Mouse (Mus musculus): ENCODE results near the gene Mrpl36. TPM values are rescaled to one million over a fixed set of nuclear protein-coding genes. Genes with fewer than 3 reads are reported as not detected.

Mrpl36 gene
- polyA plus RNA-seq, 1 experiment: 79.8 TPM

DNA sequence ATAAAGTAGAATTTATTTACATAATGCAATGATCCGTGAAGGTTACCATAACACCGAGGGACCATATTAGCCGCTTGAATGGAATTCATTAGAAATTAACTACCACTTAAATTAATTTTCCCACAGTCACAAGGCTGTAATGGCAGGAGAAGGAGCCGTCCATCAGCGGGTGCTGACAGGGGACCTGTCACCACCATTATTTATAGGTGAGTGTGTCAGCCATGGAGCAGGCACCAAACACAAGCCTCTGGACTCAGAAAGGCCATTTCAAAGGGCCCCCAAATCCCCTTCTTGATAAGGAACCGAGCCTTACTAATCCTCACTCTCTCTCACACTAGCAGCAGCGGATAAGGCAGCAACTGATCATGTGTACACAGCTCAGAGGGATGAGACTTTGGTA is 8.4 kb downstream of the Mrpl36 start:
- Histone ChIP-seq H3ac (ENCODE audit: control insufficient read depth, insufficient read length) (no peak overlapping the region), H3K27me3 (ENCODE audit: control insufficient read depth, insufficient read depth, insufficient read length) (peaks cover 4% of the 10 kb centered on the region), H3K79me2 (ENCODE audit: control insufficient read depth, insufficient read depth) (no peaks in the 10 kb centered on the region), H3K4me2 (ENCODE audit: low read depth) (no peak overlapping the region), H3K4me3 (no peak overlapping the region), H3K36me3 (ENCODE audit: control insufficient read depth, insufficient read depth) (no peaks in the 10 kb centered on the region)
- TF ChIP-seq TCF3 (IDR thresholded peaks at IDR 0.05; ENCODE audit: insufficient read length, low read depth) (no peak), MYOD1 (IDR thresholded peaks at IDR 0.05; ENCODE audit: control insufficient read depth in 1 of 3, insufficient read length in 2 of 3, low read depth in 2 of 3) (no peak), SRF (IDR thresholded peaks at IDR 0.05; ENCODE audit: control insufficient read depth, insufficient read length, low read depth) (no peak), MYOG (IDR thresholded peaks at IDR 0.05; ENCODE audit: control insufficient read depth in 1 of 3, insufficient read depth in 1 of 3, insufficient read length in 2 of 3, low read depth in 2 of 3) (no peak), REST (IDR thresholded peaks at IDR 0.05; ENCODE audit: insufficient read depth, insufficient read length) (no peak), USF1 (IDR thresholded peaks at IDR 0.05; ENCODE audit: low read depth) (no peak), POLR2AphosphoS2 (IDR thresholded peaks at IDR 0.05; ENCODE audit: insufficient read length, low read depth) (no peak), CEBPB (IDR thresholded peaks at IDR 0.05; ENCODE audit: insufficient read depth, poor library complexity, severe bottlenecking) (no peak), E2F4 (IDR thresholded peaks at IDR 0.05; ENCODE audit: insufficient read depth) (no peak), MAX (IDR thresholded peaks at IDR 0.05; ENCODE audit: low read depth) (no peak), POLR2A (IDR thresholded peaks at IDR 0.05; ENCODE audit: insufficient read length, low read depth) (no peak)

DNA sequence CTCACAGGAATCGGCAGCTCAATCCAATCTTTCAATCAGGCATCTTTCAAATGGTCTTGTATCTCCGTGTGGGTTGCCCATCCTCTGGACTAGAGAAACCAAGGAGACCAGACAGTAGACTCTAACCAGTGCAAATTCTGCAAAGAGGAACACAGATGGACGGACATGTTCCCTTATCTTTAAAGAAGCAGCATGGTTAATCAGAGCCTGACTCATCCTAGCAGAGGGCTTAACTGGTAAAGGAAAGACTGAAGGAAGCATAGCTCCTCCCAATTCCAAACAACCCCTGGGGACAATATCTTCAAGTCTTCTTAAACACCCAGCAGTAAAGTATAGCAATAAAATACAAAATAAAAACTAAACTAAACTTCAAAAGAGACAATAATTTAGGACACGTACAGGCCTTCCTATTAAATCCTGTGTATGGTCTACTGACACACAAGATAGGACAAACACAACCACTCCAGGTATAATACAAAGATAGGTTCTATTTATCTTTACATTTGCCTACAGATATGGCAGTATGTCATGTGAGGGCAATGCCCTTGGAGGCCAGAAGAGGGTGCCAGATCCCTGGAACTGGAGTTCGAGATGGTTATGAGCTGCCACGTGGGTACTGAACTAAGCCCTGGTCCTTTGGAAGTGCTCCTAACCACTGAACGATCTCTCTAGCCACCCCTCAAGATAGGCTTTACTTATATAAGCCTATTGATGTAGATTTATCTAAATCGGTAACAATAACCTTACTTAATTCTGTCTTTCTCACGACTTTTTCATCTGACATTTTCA is 17.0 kb downstream of the Mrpl36 start:
- TF ChIP-seq E2F4 (IDR thresholded peaks at IDR 0.05; ENCODE audit: insufficient read depth) (no peak), SRF (IDR thresholded peaks at IDR 0.05; ENCODE audit: control insufficient read depth, insufficient read length, low read depth) (no peak), TCF12 (IDR thresholded peaks at IDR 0.05; ENCODE audit: insufficient read depth, poor library complexity, severe bottlenecking) (no peak), MYOD1 (IDR thresholded peaks at IDR 0.05; ENCODE audit: control insufficient read depth in 1 of 3, insufficient read length in 2 of 3, low read depth in 2 of 3) (no peak), POLR2A (IDR thresholded peaks at IDR 0.05; ENCODE audit: insufficient read length, low read depth) (no peak), REST (IDR thresholded peaks at IDR 0.05; ENCODE audit: insufficient read depth, insufficient read length) (no peak), TCF3 (IDR thresholded peaks at IDR 0.05; ENCODE audit: insufficient read length, low read depth) (no peak), POLR2AphosphoS2 (IDR thresholded peaks at IDR 0.05; ENCODE audit: insufficient read length, low read depth) (no peak), USF1 (IDR thresholded peaks at IDR 0.05; ENCODE audit: low read depth) (no peak), CEBPB (IDR thresholded peaks at IDR 0.05; ENCODE audit: insufficient read depth, poor library complexity, severe bottlenecking) (no peak), MAX (IDR thresholded peaks at IDR 0.05; ENCODE audit: low read depth) (no peak), MYOG (IDR thresholded peaks at IDR 0.05; ENCODE audit: control insufficient read depth in 1 of 3, insufficient read depth in 1 of 3, insufficient read length in 2 of 3, low read depth in 2 of 3) (no peak)
- Histone ChIP-seq H3K36me3 (ENCODE audit: control insufficient read depth, insufficient read depth) (no peaks in the 10 kb centered on the region), H3ac (ENCODE audit: control insufficient read depth, insufficient read length) (no peak overlapping the region), H3K4me2 (ENCODE audit: low read depth) (no peak overlapping the region), H3K27me3 (ENCODE audit: control insufficient read depth, insufficient read depth, insufficient read length) (peaks cover 2% of the 10 kb centered on the region), H3K4me3 (no peak overlapping the region), H3K79me2 (ENCODE audit: control insufficient read depth, insufficient read depth) (no peaks in the 10 kb centered on the region)

DNA sequence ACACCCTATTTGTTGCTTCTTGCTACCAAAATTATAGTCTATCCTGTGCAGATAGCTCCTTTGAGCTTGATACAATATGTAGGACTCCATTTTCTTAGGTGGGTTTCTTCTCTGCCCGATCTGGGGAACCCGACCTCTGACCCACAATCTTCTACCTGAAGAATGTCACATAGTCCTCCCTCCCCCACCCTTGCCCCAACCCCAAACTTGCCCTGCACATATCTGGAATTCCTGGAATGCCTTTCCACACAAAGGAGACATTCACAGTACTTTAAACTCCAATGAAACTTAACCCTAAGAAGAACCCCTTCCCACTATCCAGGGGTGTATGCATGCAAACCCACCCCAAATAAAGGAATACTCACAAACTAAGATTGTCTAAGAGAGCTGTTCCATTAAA is 17.8 kb downstream of the Mrpl36 start:
- Histone ChIP-seq H3ac (ENCODE audit: control insufficient read depth, insufficient read length) (no peak overlapping the region), H3K36me3 (ENCODE audit: control insufficient read depth, insufficient read depth) (no peaks in the 10 kb centered on the region), H3K27me3 (ENCODE audit: control insufficient read depth, insufficient read depth, insufficient read length) (no peaks in the 10 kb centered on the region), H3K79me2 (ENCODE audit: control insufficient read depth, insufficient read depth) (no peaks in the 10 kb centered on the region), H3K4me2 (ENCODE audit: low read depth) (no peak overlapping the region), H3K4me3 (no peak overlapping the region)
- TF ChIP-seq CEBPB (IDR thresholded peaks at IDR 0.05; ENCODE audit: insufficient read depth, poor library complexity, severe bottlenecking): no peak
- no peak for TF ChIP-seq SRF (IDR thresholded peaks at IDR 0.05; ENCODE audit: control insufficient read depth, insufficient read length, low read depth)
- no peak for TF ChIP-seq USF1 (IDR thresholded peaks at IDR 0.05; ENCODE audit: low read depth)
- no peak for TF ChIP-seq MYOD1 (IDR thresholded peaks at IDR 0.05; ENCODE audit: control insufficient read depth in 1 of 3, insufficient read length in 2 of 3, low read depth in 2 of 3)
- no peak for TF ChIP-seq E2F4 (IDR thresholded peaks at IDR 0.05; ENCODE audit: insufficient read depth)
- TF ChIP-seq MYOG (IDR thresholded peaks at IDR 0.05; ENCODE audit: control insufficient read depth in 1 of 3, insufficient read depth in 1 of 3, insufficient read length in 2 of 3, low read depth in 2 of 3): no peak
- TF ChIP-seq TCF3 (IDR thresholded peaks at IDR 0.05; ENCODE audit: insufficient read length, low read depth): no peak

DNA sequence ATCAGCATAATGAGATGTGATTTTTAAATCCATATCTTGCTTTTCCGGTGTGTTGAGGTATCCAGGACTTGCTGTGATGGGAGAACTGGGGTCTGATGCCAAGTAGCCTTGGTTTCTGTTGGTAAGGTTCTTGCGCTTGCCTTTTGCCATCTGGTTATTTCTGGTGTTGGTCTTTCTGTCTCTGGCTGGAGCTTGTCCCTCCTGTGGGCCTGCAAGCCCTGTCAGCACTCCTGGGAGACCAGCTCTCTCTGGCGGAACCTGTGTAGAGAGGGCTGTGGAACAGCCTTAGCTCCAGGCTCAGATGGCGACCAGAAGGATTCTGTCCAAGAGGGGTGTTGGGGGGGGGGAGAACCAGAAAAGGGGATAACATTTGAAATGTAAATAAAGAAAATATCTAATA is 18.4 kb downstream of the Mrpl36 start:
- no peaks in the 10 kb centered on the region for H3K27me3 ChIP-seq (ENCODE audit: control insufficient read depth, insufficient read depth, insufficient read length)
- no peak for TF ChIP-seq CEBPB (IDR thresholded peaks at IDR 0.05; ENCODE audit: insufficient read depth, poor library complexity, severe bottlenecking)
- TF ChIP-seq POLR2AphosphoS2 (IDR thresholded peaks at IDR 0.05; ENCODE audit: insufficient read length, low read depth): no peak
- TF ChIP-seq E2F4 (IDR thresholded peaks at IDR 0.05; ENCODE audit: insufficient read depth): no peak
- TF ChIP-seq MYOG (IDR thresholded peaks at IDR 0.05; ENCODE audit: control insufficient read depth in 1 of 3, insufficient read depth in 1 of 3, insufficient read length in 2 of 3, low read depth in 2 of 3): no peak
- no peak for TF ChIP-seq TCF12 (IDR thresholded peaks at IDR 0.05; ENCODE audit: insufficient read depth, poor library complexity, severe bottlenecking)
- no peaks in the 10 kb centered on the region for H3K79me2 ChIP-seq (ENCODE audit: control insufficient read depth, insufficient read depth)
- H3K4me3 ChIP-seq: no peak overlapping the region
- no peaks in the 10 kb centered on the region for H3K36me3 ChIP-seq (ENCODE audit: control insufficient read depth, insufficient read depth)
- no peak overlapping the region for H3K4me2 ChIP-seq (ENCODE audit: low read depth)
- H3ac ChIP-seq (ENCODE audit: control insufficient read depth, insufficient read length): no peak overlapping the region

DNA sequence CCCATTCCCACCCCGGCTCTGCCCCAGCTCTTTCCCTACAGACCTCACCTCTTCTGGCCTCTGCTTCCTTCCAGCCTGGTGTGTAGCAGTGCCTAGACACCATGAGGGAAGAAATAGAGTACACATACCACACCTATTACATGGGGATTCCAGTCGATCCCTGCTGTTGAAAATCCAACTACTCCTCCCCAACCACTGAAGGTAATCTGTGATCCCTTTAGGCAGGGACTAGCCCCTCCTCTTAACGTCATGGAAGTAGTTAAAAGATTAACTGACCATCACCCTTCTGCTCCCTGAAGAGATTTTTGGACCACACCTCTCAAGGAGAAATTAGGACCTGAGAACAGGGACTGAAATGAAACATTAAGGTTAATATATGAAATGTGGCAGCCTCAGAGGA is 18.9 kb downstream of the Mrpl36 start:
- TF ChIP-seq POLR2A (IDR thresholded peaks at IDR 0.05; ENCODE audit: insufficient read length, low read depth): no peak
- TF ChIP-seq POLR2AphosphoS2 (IDR thresholded peaks at IDR 0.05; ENCODE audit: insufficient read length, low read depth): no peak
- TF ChIP-seq MYOD1 (IDR thresholded peaks at IDR 0.05; ENCODE audit: control insufficient read depth in 1 of 3, insufficient read length in 2 of 3, low read depth in 2 of 3): no peak
- TF ChIP-seq TCF12 (IDR thresholded peaks at IDR 0.05; ENCODE audit: insufficient read depth, poor library complexity, severe bottlenecking): no peak
- no peak for TF ChIP-seq REST (IDR thresholded peaks at IDR 0.05; ENCODE audit: insufficient read depth, insufficient read length)
- no peak for TF ChIP-seq MAX (IDR thresholded peaks at IDR 0.05; ENCODE audit: low read depth)
- TF ChIP-seq MYOG (IDR thresholded peaks at IDR 0.05; ENCODE audit: control insufficient read depth in 1 of 3, insufficient read depth in 1 of 3, insufficient read length in 2 of 3, low read depth in 2 of 3): no peak
- no peak for TF ChIP-seq E2F4 (IDR thresholded peaks at IDR 0.05; ENCODE audit: insufficient read depth)
- no peak for TF ChIP-seq SRF (IDR thresholded peaks at IDR 0.05; ENCODE audit: control insufficient read depth, insufficient read length, low read depth)
- TF ChIP-seq CEBPB (IDR thresholded peaks at IDR 0.05; ENCODE audit: insufficient read depth, poor library complexity, severe bottlenecking): no peak
- no peak overlapping the region for H3K4me2 ChIP-seq (ENCODE audit: low read depth)
- no peak overlapping the region for H3ac ChIP-seq (ENCODE audit: control insufficient read depth, insufficient read length)

More for the DNA sequence above, 18.9 kb downstream of the Mrpl36 start:
- Histone ChIP-seq H3K27me3 (ENCODE audit: control insufficient read depth, insufficient read depth, insufficient read length) (no peaks in the 10 kb centered on the region), H3K4me3 (no peak overlapping the region), H3K36me3 (ENCODE audit: control insufficient read depth, insufficient read depth) (no peaks in the 10 kb centered on the region), H3K79me2 (ENCODE audit: control insufficient read depth, insufficient read depth) (no peaks in the 10 kb centered on the region)
